Mouse (Mus musculus): ENCODE results near the gene Babam2.

Gene Babam2

GRCm38 (mm10) chr5:32127226-32127625 is 429.7 kb downstream of the Babam2 start:
- no peak for DNase-seq (ENCODE audit: low read depth)

- DNase-seq (ENCODE audit: low read depth), result no peak
These were observed 430.4 kb downstream of the Babam2 start for GRCm38 (mm10) chr5:32127927-32128326.

- no peak for DNase-seq (ENCODE audit: low read depth)
These were observed 435.6 kb downstream of the Babam2 start for GRCm38 (mm10) chr5:32132971-32133501.

GRCm38 (mm10) chr5:32133549-32134004 is 436.1 kb downstream of the Babam2 start:
- DNase-seq (ENCODE audit: low read depth), result no peak

- no peak for DNase-seq (ENCODE audit: low read depth)
These were observed 436.7 kb downstream of the Babam2 start for GRCm38 (mm10) chr5:32134051-32134732.
